Mouse (Mus musculus) kidney, postnatal 10 days (tissue): ENCODE data around the gene Ep400.

Experiments used
- DNase-seq: peaks from one replicate; pipeline ENCODE4 v3.0.0; 2021; ENCODE audit warnings: mixed read lengths

Gene Ep400

GRCm38 (mm10) chr5:110664041-110664440 lies 106.5 kb downstream of the Ep400 start:
- no peak for DNase-seq

GRCm38 (mm10) chr5:110659682-110660081 lies 110.8 kb downstream of the Ep400 start:
- DNase-seq = no peak

- DNase-seq = no peak
Observed at GRCm38 (mm10) chr5:110653686-110654085, 116.8 kb downstream of the Ep400 start.

- peak; percentile 99 for DNase-seq
Observed at GRCm38 (mm10) chr5:110652719-110653648, 117.5 kb downstream of the Ep400 start, which contains the start of the genes Noc4l and Ddx51. Gene Noc4l, minus strand, starts transcription at chr5:110653417. Gene Ddx51, plus strand, starts transcription at chr5:110653451.

GRCm38 (mm10) chr5:110646377-110646776 lies 124.1 kb downstream of the Ep400 start:
- DNase-seq = no peak

GRCm38 (mm10) chr5:110639459-110639858 lies 131.1 kb downstream of the Ep400 start:
- peak; percentile 80 for DNase-seq

- DNase-seq = no peak
Observed at GRCm38 (mm10) chr5:110638306-110639074, 132.0 kb downstream of the Ep400 start.

GRCm38 (mm10) chr5:110635951-110636707 lies 134.4 kb downstream of the Ep400 start:
- DNase-seq = no peak

- DNase-seq = peak; percentile 72
Observed at GRCm38 (mm10) chr5:110629525-110630120, 140.9 kb downstream of the Ep400 start.

- DNase-seq = no peak
Observed at GRCm38 (mm10) chr5:110628156-110628555, 142.4 kb downstream of the Ep400 start.

GRCm38 (mm10) chr5:110627351-110627750 lies 143.2 kb downstream of the Ep400 start:
- no peak for DNase-seq

GRCm38 (mm10) chr5:110624319-110624718 lies 146.2 kb downstream of the Ep400 start:
- DNase-seq = no peak

GRCm38 (mm10) chr5:110619226-110619625 lies 151.3 kb downstream of the Ep400 start:
- DNase-seq = no peak
